Mouse (Mus musculus) forebrain, embryonic 12.5 days (tissue): ENCODE data around the gene A1bg. TPM values are rescaled to one million over a fixed set of nuclear protein-coding genes. Genes with fewer than 3 reads are reported as not detected.

Experiments
- ATAC-seq: fragments of 200-750 bp; cut with Nextera tagmentation; 2 replicates; pipeline ENCODE4 v1.8.0; 2017; ENCODE audit warnings: moderate TSS enrichment; ENCODE audit not compliant: low FRiP score
- H3K27ac ChIP-seq: fragments of 300-500 bp; sonication (generic); 2 replicates; pipeline ENCODE4 v1.5.1; 2016; ENCODE audit warnings: mild to moderate bottlenecking
- H3K27me3 ChIP-seq: fragments of 300-500 bp; sonication (generic); 2 replicates; pipeline ENCODE4 v1.6.1; 2016; ENCODE audit warnings: mild to moderate bottlenecking
- H3K36me3 ChIP-seq: fragments of 300-500 bp; sonication (generic); replicated peaks from 2 replicates; pipeline ENCODE4 v1.6.1; 2016; ENCODE audit warnings: mild to moderate bottlenecking
- H3K4me1 ChIP-seq: fragments of 300-500 bp; sonication (generic); 2 replicates; pipeline ENCODE4 v1.6.1; 2016
- H3K4me2 ChIP-seq: fragments of 300-500 bp; sonication (generic); 2 replicates; pipeline ENCODE4 v1.6.1; 2016; ENCODE audit warnings: mild to moderate bottlenecking, moderate library complexity
- H3K4me3 ChIP-seq: fragments of 300-500 bp; sonication (generic); replicated peaks from 2 replicates; pipeline ENCODE4 v1.5.1; 2016; ENCODE audit warnings: mild to moderate bottlenecking
- H3K9ac ChIP-seq: fragments of 300-500 bp; sonication (generic); 2 replicates; pipeline ENCODE4 v1.6.1; 2016; ENCODE audit warnings: mild to moderate bottlenecking
- H3K9me3 ChIP-seq: fragments of 300-500 bp; sonication (generic); 2 replicates; pipeline ENCODE4 v1.6.1; 2016
- WGBS: fragments of 180-500 bp; shearing (Covaris S2); methylation state at CpG from one replicate; pipeline ENCODE4 v1.1.7; 2016; 5-methylcytosine and 5-hydroxymethylcytosine counted together
- polyA plus RNA-seq: library from polyadenylated mRNA; unstranded; fragments of >200 nt; fragmentation: Nextera tagmentation; extraction: Ambion mirVana; gene quantifications from 2 replicates; pipeline ENCODE4 v1.2.1, GENCODE M21; 2016

A1bg gene
- polyA plus RNA-seq: not detected in 2 replicates

- Histone ChIP-seq H3K4me2 (no peak within 1 kb of the TSS), H3K9ac (no peak within 1 kb of the TSS), H3K27me3 (no peaks in the 10 kb centered on the region), H3K4me1 (no peaks in the 10 kb centered on the region), H3K9me3 (no peaks in the 10 kb centered on the region), H3K36me3 (no peaks in the 10 kb centered on the region), H3K27ac (no peak within 1 kb of the TSS), H3K4me3 (no peak within 1 kb of the TSS)
- ATAC-seq: no peak
Observed at GRCm38 (mm10) chr15:60922912-60923311, at the start of gene A1bg. A1bg (minus strand) TSS chr15:60923012.

GRCm38 (mm10) chr15:60968549-60968861, 45.7 kb upstream of the A1bg start:
- H3K4me1 ChIP-seq: peaks cover 14% of the 10 kb centered on the region
- no peak overlapping the region for H3K4me3 ChIP-seq
- WGBS: 24% methylated on average over 1 of the region's 1 CpGs
- H3K9ac ChIP-seq: no peak overlapping the region
- H3K9me3 ChIP-seq: no peaks in the 10 kb centered on the region
- no peak overlapping the region for H3K4me2 ChIP-seq
- H3K36me3 ChIP-seq: no peaks in the 10 kb centered on the region
- no peak for ATAC-seq
- peak overlapping the region; percentile 61; the same call in 1 of the 2 replicates for H3K27ac ChIP-seq
- H3K27me3 ChIP-seq: no peaks in the 10 kb centered on the region

- H3K27me3 ChIP-seq: no peaks in the 10 kb centered on the region
- no peaks in the 10 kb centered on the region for H3K9me3 ChIP-seq
- peak overlapping the region; percentile 61; the same call in 1 of the 2 replicates for H3K27ac ChIP-seq
- WGBS: 19% methylated on average over 9 of the region's 9 CpGs
- peak; percentile 87 for ATAC-seq
- no peaks in the 10 kb centered on the region for H3K36me3 ChIP-seq
- no peak overlapping the region for H3K4me2 ChIP-seq
- H3K4me1 ChIP-seq: peaks cover 14% of the 10 kb centered on the region
- H3K9ac ChIP-seq: no peak overlapping the region
- H3K4me3 ChIP-seq: no peak overlapping the region
Observed at GRCm38 (mm10) chr15:60967841-60968548, 45.2 kb upstream of the A1bg start.

GRCm38 (mm10) chr15:60925686-60926085, 2.9 kb upstream of the A1bg start:
- 72% methylated on average over 4 of the region's 4 CpGs for WGBS
- Histone ChIP-seq H3K27ac (no peak overlapping the region), H3K4me1 (no peaks in the 10 kb centered on the region), H3K27me3 (no peaks in the 10 kb centered on the region), H3K4me2 (no peak overlapping the region), H3K4me3 (no peak overlapping the region), H3K9me3 (no peaks in the 10 kb centered on the region), H3K9ac (no peak overlapping the region), H3K36me3 (no peaks in the 10 kb centered on the region)
- ATAC-seq: no peak

- ATAC-seq: no peak
- Histone ChIP-seq H3K4me1 (0 out of 2 replicates have a peak, but pooled peaks cover 5% of the 10 kb centered on the region), H3K27ac (no peak overlapping the region), H3K9ac (no peak overlapping the region), H3K27me3 (no peaks in the 10 kb centered on the region), H3K9me3 (no peaks in the 10 kb centered on the region), H3K4me3 (no peak overlapping the region), H3K4me2 (no peak overlapping the region), H3K36me3 (no peaks in the 10 kb centered on the region)
- 52% methylated on average over 6 of the region's 6 CpGs for WGBS
Observed at GRCm38 (mm10) chr15:60903763-60904697, 18.8 kb downstream of the A1bg start.

- 65% methylated on average over 6 of the region's 6 CpGs for WGBS
- H3K9ac ChIP-seq: no peak overlapping the region
- no peak overlapping the region for H3K4me3 ChIP-seq
- H3K27ac ChIP-seq: no peak overlapping the region
- H3K9me3 ChIP-seq: no peaks in the 10 kb centered on the region
- H3K27me3 ChIP-seq: no peaks in the 10 kb centered on the region
- H3K4me1 ChIP-seq: no peaks in the 10 kb centered on the region
- no peak overlapping the region for H3K4me2 ChIP-seq
- no peak; the same call in 1 of the 2 replicates for ATAC-seq
- no peaks in the 10 kb centered on the region for H3K36me3 ChIP-seq
Observed at GRCm38 (mm10) chr15:60898187-60898965, 24.4 kb downstream of the A1bg start.

- whole genome bisulfite sequencing: 91% methylated on average over 2 of the region's 2 CpGs
- no peak overlapping the region for H3K9ac ChIP-seq
- no peaks in the 10 kb centered on the region for H3K27me3 ChIP-seq
Observed at GRCm38 (mm10) chr15:60896040-60896439, 26.8 kb downstream of the A1bg start.

GRCm38 (mm10) chr15:60892976-60893463, 29.8 kb downstream of the A1bg start:
- Histone ChIP-seq H3K27ac (no peak overlapping the region), H3K4me1 (no peaks in the 10 kb centered on the region), H3K27me3 (no peaks in the 10 kb centered on the region), H3K36me3 (no peaks in the 10 kb centered on the region), H3K9me3 (no peaks in the 10 kb centered on the region), H3K4me3 (no peak overlapping the region), H3K9ac (no peak overlapping the region), H3K4me2 (no peak overlapping the region)
- 67% methylated on average over 3 of the region's 3 CpGs for WGBS
- ATAC-seq: no peak

More at GRCm38 (mm10) chr15:60896040-60896439, 26.8 kb downstream of the A1bg start:
- no peak overlapping the region for H3K4me3 ChIP-seq
- H3K36me3 ChIP-seq: no peaks in the 10 kb centered on the region
- H3K27ac ChIP-seq: no peak overlapping the region
- ATAC-seq: no peak
- no peaks in the 10 kb centered on the region for H3K4me1 ChIP-seq
- no peak overlapping the region for H3K4me2 ChIP-seq
- no peaks in the 10 kb centered on the region for H3K9me3 ChIP-seq

- 83% methylated on average over 2 of the region's 2 CpGs for WGBS
- no peak for ATAC-seq
- no peaks in the 10 kb centered on the region for H3K4me1 ChIP-seq
- no peak overlapping the region for H3K4me2 ChIP-seq
- no peak overlapping the region for H3K27ac ChIP-seq
- no peaks in the 10 kb centered on the region for H3K36me3 ChIP-seq
- H3K9ac ChIP-seq: no peak overlapping the region
- no peaks in the 10 kb centered on the region for H3K9me3 ChIP-seq
- no peak overlapping the region for H3K4me3 ChIP-seq
- no peaks in the 10 kb centered on the region for H3K27me3 ChIP-seq
Observed at GRCm38 (mm10) chr15:60888724-60889123, 34.1 kb downstream of the A1bg start.

- Histone ChIP-seq H3K36me3 (no peaks in the 10 kb centered on the region), H3K9ac (no peak overlapping the region), H3K4me1 (no peaks in the 10 kb centered on the region), H3K9me3 (no peaks in the 10 kb centered on the region), H3K27me3 (no peaks in the 10 kb centered on the region), H3K4me3 (no peak overlapping the region), H3K4me2 (no peak overlapping the region), H3K27ac (no peak overlapping the region)
- ATAC-seq: no peak
- WGBS: 88% methylated on average over 6 of the region's 6 CpGs
Observed at GRCm38 (mm10) chr15:60875721-60876120, 47.1 kb downstream of the A1bg start.

- Histone ChIP-seq H3K36me3 (no peaks in the 10 kb centered on the region), H3K4me2 (no peak overlapping the region), H3K9ac (no peak overlapping the region), H3K4me3 (no peak overlapping the region), H3K9me3 (no peaks in the 10 kb centered on the region), H3K27ac (no peak overlapping the region), H3K27me3 (no peaks in the 10 kb centered on the region), H3K4me1 (no peaks in the 10 kb centered on the region)
- 92% methylated on average over 3 of the region's 3 CpGs for WGBS
- no peak for ATAC-seq
Observed at GRCm38 (mm10) chr15:60862417-60862816, 60.4 kb downstream of the A1bg start.

GRCm38 (mm10) chr15:60855112-60855511, 67.7 kb downstream of the A1bg start:
- no peaks in the 10 kb centered on the region for H3K27me3 ChIP-seq
- no peak overlapping the region for H3K27ac ChIP-seq
- H3K4me3 ChIP-seq: no peak overlapping the region
- no peak overlapping the region for H3K4me2 ChIP-seq
- H3K4me1 ChIP-seq: no peaks in the 10 kb centered on the region
- WGBS: 81% methylated on average over 1 of the region's 1 CpGs
- H3K36me3 ChIP-seq: no peaks in the 10 kb centered on the region
- ATAC-seq: no peak
- no peaks in the 10 kb centered on the region for H3K9me3 ChIP-seq
- no peak overlapping the region for H3K9ac ChIP-seq
